Mouse (Mus musculus): ENCODE measurements around the gene Narf. TPM values are rescaled to one million over a fixed set of nuclear protein-coding genes. Genes with fewer than 3 reads are reported as not detected.

Narf gene
- polyA plus RNA-seq, 1 experiment from 2014 or later = 70.9 TPM

DNA sequence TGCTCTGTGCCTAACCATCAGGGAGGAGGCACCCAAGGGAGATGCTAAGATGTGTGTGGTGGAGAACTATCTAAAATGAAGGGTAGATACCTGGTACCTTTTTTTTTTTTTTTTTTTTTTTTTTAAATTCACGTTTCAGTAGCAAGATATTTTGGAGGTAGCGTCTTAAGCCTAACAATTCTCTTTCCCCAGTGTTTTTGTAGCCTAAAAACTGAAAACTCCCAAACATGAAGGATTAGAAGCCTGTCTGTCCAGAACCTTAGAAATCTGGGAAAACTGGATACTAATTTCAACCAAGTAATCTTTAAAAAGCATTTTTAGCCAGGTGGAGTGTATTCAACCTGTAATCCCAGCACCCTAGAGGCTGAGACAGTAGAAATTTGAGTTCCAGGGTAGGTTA is 24.0 kb downstream of the Narf start:
- Histone ChIP-seq H3K4me2 (replicated peaks; ENCODE audit: low read depth, low read length) (peak overlapping the region; percentile 93), H3K4me3 (ENCODE audit: low read length) (peak overlapping the region; percentile 99), H3K9ac (replicated peaks; ENCODE audit: low read length) (peak overlapping the region; percentile 94), H3K27me3 (ENCODE audit: insufficient read depth, low read length) (no peaks in the 10 kb centered on the region), H3K36me3 (ENCODE audit: insufficient read depth, low read length) (peaks cover 13% of the 10 kb centered on the region), H3K4me1 (ENCODE audit: insufficient read depth, low read length) (peaks cover 18% of the 10 kb centered on the region), H3K27ac (ENCODE audit: low read length) (no peak overlapping the region), H3K9me3 (ENCODE audit: low read length) (no peaks in the 10 kb centered on the region)
- ATAC-seq (ENCODE audit: low FRiP score, low TSS enrichment) = no peak
- WGBS = 43% methylated on average over 2 of the region's 2 CpGs

DNA sequence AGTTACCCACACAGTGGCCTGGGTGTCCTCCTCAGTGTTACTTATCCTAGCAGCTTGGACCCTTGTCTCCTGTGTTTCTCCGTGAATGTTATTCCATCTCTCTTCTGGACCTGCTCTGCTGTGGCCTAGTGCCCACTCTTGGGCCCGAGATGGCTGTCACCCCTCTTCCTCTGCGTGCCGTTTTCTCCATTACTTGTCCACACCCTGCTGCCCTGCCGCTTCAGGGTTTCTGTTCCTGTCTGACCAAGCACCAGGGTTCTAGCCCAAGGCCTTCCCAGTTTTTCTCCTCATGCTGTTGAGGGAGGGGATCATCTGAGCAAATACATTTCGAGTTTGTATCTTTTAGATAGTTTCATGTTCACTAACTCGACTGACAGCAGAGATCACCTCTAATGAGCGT is 40.5 kb downstream of the Narf start:
- Histone ChIP-seq H3K27me3 (ENCODE audit: insufficient read depth, low read length) (no peaks in the 10 kb centered on the region), H3K36me3 (ENCODE audit: insufficient read depth, low read length) (no peaks in the 10 kb centered on the region), H3K9ac (replicated peaks; ENCODE audit: low read length) (no peak overlapping the region), H3K4me2 (replicated peaks; ENCODE audit: low read depth, low read length) (no peak overlapping the region), H3K27ac (ENCODE audit: low read length) (no peak overlapping the region), H3K4me1 (ENCODE audit: insufficient read depth, low read length) (0 out of 2 replicates have a peak, but pooled peaks cover 2% of the 10 kb centered on the region), H3K4me3 (ENCODE audit: low read length) (no peak overlapping the region), H3K9me3 (ENCODE audit: low read length) (no peaks in the 10 kb centered on the region)
- 94% methylated on average over 8 of the region's 8 CpGs for WGBS
- no peak for ATAC-seq (ENCODE audit: low FRiP score, low TSS enrichment)

DNA sequence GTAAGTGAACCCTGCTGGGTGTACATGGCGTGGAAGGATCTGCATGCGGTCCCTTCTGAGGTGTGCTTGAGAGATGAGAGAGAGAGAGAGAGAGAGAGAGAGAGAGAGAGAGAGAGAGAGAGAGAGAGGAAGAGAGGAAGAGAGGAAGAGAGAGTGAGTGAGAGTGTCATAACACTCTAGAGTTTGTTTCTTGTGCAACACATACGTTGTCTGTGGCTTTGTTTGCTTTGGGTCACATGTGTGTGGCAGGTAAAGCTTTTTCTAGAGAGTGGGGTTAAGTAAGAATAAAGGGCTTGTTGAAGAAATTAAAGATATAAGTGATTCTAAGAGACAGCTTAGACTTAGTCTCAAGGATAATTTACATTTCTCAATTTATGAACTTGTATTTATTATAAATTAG is 41.0 kb downstream of the Narf start:
- Histone ChIP-seq H3K9ac (replicated peaks; ENCODE audit: low read length) (no peak overlapping the region), H3K27me3 (ENCODE audit: insufficient read depth, low read length) (no peaks in the 10 kb centered on the region), H3K36me3 (ENCODE audit: insufficient read depth, low read length) (no peaks in the 10 kb centered on the region), H3K9me3 (ENCODE audit: low read length) (no peaks in the 10 kb centered on the region), H3K4me1 (ENCODE audit: insufficient read depth, low read length) (0 out of 2 replicates have a peak, but pooled peaks cover 2% of the 10 kb centered on the region), H3K4me2 (replicated peaks; ENCODE audit: low read depth, low read length) (no peak overlapping the region), H3K4me3 (ENCODE audit: low read length) (no peak overlapping the region), H3K27ac (ENCODE audit: low read length) (no peak overlapping the region)
- WGBS = 90% methylated on average over 3 of the region's 3 CpGs
- no peak for ATAC-seq (ENCODE audit: low FRiP score, low TSS enrichment)

DNA sequence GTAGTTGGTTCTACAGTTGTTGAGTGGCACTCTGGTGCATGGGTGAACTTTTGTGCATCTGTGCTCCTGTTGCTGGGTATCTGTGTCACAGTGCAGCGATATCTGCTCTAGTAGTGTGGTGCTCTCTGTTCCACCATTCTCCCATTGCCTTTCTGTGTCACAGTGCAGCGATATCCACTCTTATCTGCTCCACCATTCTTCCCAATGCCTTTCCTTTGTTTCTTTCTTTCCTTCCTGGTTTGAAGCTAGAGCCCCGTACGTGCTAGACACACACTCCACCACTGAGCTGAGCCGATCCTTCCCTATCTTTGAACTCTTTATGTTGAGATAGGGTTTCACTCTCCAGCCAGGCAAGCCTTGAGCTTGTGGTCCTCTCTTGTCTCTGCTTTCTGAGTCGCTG is 45.9 kb downstream of the Narf start:
- no peak for ATAC-seq (ENCODE audit: low FRiP score, low TSS enrichment)
- H3K4me3 ChIP-seq (ENCODE audit: low read length) = no peak overlapping the region
- no peaks in the 10 kb centered on the region for H3K27me3 ChIP-seq (ENCODE audit: insufficient read depth, low read length)
- H3K9me3 ChIP-seq (ENCODE audit: low read length) = no peaks in the 10 kb centered on the region
- H3K4me2 ChIP-seq (replicated peaks; ENCODE audit: low read depth, low read length) = no peak overlapping the region
- peaks cover 15% of the 10 kb centered on the region for H3K36me3 ChIP-seq (ENCODE audit: insufficient read depth, low read length)
- 71% methylated on average over 6 of the region's 6 CpGs for WGBS
- H3K9ac ChIP-seq (replicated peaks; ENCODE audit: low read length) = no peak overlapping the region
- no peaks in the 10 kb centered on the region for H3K4me1 ChIP-seq (ENCODE audit: insufficient read depth, low read length)
- H3K27ac ChIP-seq (ENCODE audit: low read length) = no peak overlapping the region

DNA sequence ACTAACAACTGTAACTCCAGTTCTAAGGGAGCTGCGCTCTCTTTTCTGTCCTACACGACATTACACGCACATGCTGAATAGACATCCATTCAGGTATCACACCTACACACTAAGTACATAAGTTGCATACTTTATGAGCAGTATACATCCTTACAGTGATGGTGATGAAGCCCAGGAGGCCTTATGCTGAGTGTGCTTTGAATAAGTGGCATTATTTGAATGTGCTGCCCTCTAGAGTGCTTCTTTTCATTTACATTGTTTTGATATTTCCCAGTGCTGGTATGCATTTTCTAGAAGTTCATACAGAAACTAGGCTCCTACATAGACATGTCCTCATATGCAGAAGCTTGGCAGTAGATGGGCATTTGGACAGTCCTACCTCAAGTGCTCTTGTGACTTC is 52.8 kb downstream of the Narf start:
- no peaks in the 10 kb centered on the region for H3K4me1 ChIP-seq (ENCODE audit: insufficient read depth, low read length)
- H3K36me3 ChIP-seq (ENCODE audit: insufficient read depth, low read length) = peaks cover 55% of the 10 kb centered on the region
- no peaks in the 10 kb centered on the region for H3K27me3 ChIP-seq (ENCODE audit: insufficient read depth, low read length)
- no peaks in the 10 kb centered on the region for H3K9me3 ChIP-seq (ENCODE audit: low read length)
- no peak for ATAC-seq (ENCODE audit: low FRiP score, low TSS enrichment)
- no peak overlapping the region for H3K4me3 ChIP-seq (ENCODE audit: low read length)
- H3K4me2 ChIP-seq (replicated peaks; ENCODE audit: low read depth, low read length) = no peak overlapping the region
- H3K9ac ChIP-seq (replicated peaks; ENCODE audit: low read length) = no peak overlapping the region
- 94% methylated on average over 3 of the region's 3 CpGs for WGBS
- H3K27ac ChIP-seq (ENCODE audit: low read length) = no peak overlapping the region

DNA sequence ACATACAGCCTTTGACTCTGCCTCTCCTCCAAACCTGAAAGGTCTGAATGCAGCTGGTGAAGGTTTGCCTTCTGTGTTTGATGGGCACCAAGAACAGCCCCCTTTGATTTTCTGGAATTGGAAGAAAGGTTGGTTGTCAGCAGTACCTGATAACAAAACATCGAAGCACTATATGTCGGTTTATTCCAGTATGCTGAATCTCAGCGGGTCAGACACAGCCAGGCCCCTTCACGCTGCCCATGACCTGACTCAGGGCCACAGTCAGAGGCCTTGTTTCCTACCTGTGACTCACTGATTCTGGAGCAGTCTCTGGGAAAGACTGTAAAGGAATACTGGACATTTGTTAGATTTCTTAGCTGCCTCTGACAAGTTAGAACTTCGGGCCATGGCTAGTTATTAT is 57.7 kb downstream of the Narf start:
- Histone ChIP-seq H3K27ac (ENCODE audit: low read length) (no peak overlapping the region), H3K27me3 (ENCODE audit: insufficient read depth, low read length) (no peaks in the 10 kb centered on the region), H3K9ac (replicated peaks; ENCODE audit: low read length) (no peak overlapping the region), H3K4me3 (ENCODE audit: low read length) (no peak overlapping the region), H3K4me2 (replicated peaks; ENCODE audit: low read depth, low read length) (no peak overlapping the region), H3K9me3 (ENCODE audit: low read length) (no peaks in the 10 kb centered on the region), H3K36me3 (ENCODE audit: insufficient read depth, low read length) (peaks cover 57% of the 10 kb centered on the region), H3K4me1 (ENCODE audit: insufficient read depth, low read length) (no peaks in the 10 kb centered on the region)
- 94% methylated on average over 5 of the region's 5 CpGs for WGBS
- ATAC-seq (ENCODE audit: low FRiP score, low TSS enrichment) = no peak

DNA sequence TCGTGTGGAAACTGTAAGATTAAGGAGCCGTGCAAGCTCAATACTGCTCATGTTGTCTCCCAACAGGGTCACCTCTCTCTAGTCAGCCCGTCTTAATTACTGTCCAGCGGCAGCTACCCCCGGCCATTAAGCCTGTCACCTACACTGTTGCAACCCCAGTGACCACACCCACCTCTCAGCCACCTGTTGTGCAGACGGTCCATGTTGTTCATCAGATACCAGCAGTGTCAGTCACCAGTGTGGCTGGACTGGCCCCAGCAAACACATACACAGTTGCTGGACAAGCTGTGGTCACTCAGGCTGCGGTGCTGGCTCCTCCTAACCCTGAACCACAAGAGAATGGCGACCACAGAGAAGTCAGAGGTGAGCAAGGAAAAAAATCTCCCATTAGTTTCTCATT is 61.4 kb downstream of the Narf start:
- Histone ChIP-seq H3K36me3 (ENCODE audit: insufficient read depth, low read length) (peaks cover 65% of the 10 kb centered on the region), H3K4me2 (replicated peaks; ENCODE audit: low read depth, low read length) (no peak overlapping the region), H3K27ac (ENCODE audit: low read length) (no peak overlapping the region), H3K27me3 (ENCODE audit: insufficient read depth, low read length) (no peaks in the 10 kb centered on the region), H3K4me1 (ENCODE audit: insufficient read depth, low read length) (no peaks in the 10 kb centered on the region), H3K9ac (replicated peaks; ENCODE audit: low read length) (no peak overlapping the region), H3K4me3 (ENCODE audit: low read length) (no peak overlapping the region), H3K9me3 (ENCODE audit: low read length) (no peaks in the 10 kb centered on the region)
- 86% methylated on average over 8 of the region's 8 CpGs for WGBS
- no peak for ATAC-seq (ENCODE audit: low FRiP score, low TSS enrichment)

DNA sequence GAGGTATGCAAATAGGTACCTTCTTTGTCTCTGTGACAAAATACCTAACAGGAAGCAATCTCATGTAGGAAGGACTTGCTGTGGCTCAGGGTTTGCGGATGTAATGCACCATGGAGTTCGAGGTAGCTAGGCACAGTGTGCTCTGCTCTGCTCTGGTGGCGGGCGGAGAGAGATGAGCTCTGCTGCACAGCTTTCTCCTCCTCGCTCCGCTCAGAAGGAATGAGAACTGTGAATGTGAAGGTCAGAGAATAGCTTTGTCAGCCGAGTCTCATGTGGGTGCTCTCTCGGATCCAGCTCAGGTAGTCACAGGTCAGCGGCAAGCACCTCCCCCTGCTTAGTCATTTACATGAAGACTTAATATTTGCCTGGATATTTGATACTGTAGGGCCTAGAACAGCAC is 63.2 kb downstream of the Narf start:
- H3K36me3 ChIP-seq (ENCODE audit: insufficient read depth, low read length) = peaks cover 70% of the 10 kb centered on the region
- no peak overlapping the region for H3K4me3 ChIP-seq (ENCODE audit: low read length)
- 71% methylated on average over 9 of the region's 9 CpGs for WGBS
- no peak overlapping the region for H3K4me2 ChIP-seq (replicated peaks; ENCODE audit: low read depth, low read length)
- peak overlapping the region; percentile 37; the same call in 1 of the 2 replicates for H3K27ac ChIP-seq (ENCODE audit: low read length)
- peak; percentile 67; the same call in 1 of the 2 replicates for ATAC-seq (ENCODE audit: low FRiP score, low TSS enrichment)
- no peaks in the 10 kb centered on the region for H3K9me3 ChIP-seq (ENCODE audit: low read length)
- no peak overlapping the region for H3K9ac ChIP-seq (replicated peaks; ENCODE audit: low read length)
- no peaks in the 10 kb centered on the region for H3K27me3 ChIP-seq (ENCODE audit: insufficient read depth, low read length)
- no peaks in the 10 kb centered on the region for H3K4me1 ChIP-seq (ENCODE audit: insufficient read depth, low read length)

DNA sequence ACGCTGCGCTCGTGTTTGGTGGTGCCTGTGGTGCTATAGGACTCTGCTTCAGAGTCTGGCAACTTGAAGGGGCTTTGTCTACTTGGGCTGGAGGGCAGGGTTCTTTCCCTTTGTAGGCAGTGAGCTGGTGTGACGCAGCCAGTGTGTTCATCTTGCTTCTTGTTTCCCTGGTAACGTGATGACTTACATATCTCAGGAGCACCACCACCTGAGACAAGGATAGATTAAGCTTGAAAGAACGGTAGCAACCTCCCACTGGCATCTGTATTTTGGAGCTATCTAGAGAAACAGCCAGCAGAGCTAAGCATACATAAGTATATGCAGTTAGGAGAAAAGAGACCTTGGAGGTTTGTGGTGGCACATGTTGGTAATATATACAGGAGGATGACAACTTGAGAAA is 68.3 kb downstream of the Narf start:
- no peak overlapping the region for H3K4me3 ChIP-seq (ENCODE audit: low read length)
- no peaks in the 10 kb centered on the region for H3K27me3 ChIP-seq (ENCODE audit: insufficient read depth, low read length)
- peaks cover 6% of the 10 kb centered on the region; the same call in 1 of the 2 replicates for H3K9me3 ChIP-seq (ENCODE audit: low read length)
- H3K4me1 ChIP-seq (ENCODE audit: insufficient read depth, low read length) = no peaks in the 10 kb centered on the region
- no peak overlapping the region for H3K27ac ChIP-seq (ENCODE audit: low read length)
- no peak for ATAC-seq (ENCODE audit: low FRiP score, low TSS enrichment)
- H3K36me3 ChIP-seq (ENCODE audit: insufficient read depth, low read length) = peaks cover 75% of the 10 kb centered on the region
- WGBS = 90% methylated on average over 6 of the region's 6 CpGs
- no peak overlapping the region for H3K9ac ChIP-seq (replicated peaks; ENCODE audit: low read length)
- H3K4me2 ChIP-seq (replicated peaks; ENCODE audit: low read depth, low read length) = no peak overlapping the region
